Comparison of ENCODE assay signal across 8 mouse cellular contexts in the genomic region with DNA sequence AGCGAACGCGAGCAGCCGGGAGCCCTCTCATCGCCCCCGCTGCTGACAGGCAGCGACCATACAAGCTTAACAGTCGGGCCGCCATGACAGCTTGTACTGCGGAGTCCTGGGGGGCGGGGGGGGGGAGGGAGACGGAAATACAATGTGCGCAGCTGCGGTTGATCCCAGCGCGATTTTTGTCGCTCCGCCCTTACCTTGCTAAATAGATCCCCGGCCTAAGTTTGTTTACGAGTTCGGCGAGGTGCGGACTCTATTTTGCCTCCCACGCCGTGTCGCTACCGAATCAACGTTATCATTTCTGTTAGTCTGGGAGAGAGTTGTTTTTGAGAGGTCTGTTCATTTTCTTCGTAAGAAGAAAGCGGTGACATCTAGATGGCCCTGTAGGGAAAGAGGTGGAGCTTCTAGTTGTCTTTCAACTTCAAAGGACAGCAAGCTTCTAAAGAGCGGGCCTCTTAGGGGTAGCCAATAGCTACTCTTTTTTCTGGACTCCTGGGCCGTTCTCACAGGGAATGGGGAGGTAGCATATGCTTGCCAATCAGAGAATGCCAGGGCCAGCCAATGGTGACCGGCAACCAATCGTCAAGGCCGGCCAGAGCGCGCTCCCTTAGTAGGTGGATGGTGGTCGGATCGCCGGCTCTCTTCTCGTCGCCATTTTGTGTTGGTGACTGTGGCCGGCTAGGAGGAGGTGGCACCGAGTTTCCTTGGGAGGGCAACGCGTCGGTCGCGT. TPM values are rescaled to one million over a fixed set of nuclear protein-coding genes. Genes with fewer than 3 reads are reported as not detected.
A peak's percentile ranks its signal among the peaks of the same experiment; 100 is the strongest.
DNase-seq lines count a peak whose midpoint lies in the region; ATAC-seq lines count a peak whose summit lies in the region.

A gene (plus strand): TSS at position 328 of the 727 bp plus-strand sequence.
A gene (minus strand): TSS at position 444 of the 727 bp plus-strand sequence.

- no peaks in the 10 kb centered on the region for H3K9me3 ChIP-seq in embryonic facial prominence, embryonic 12.5 days
- H3K9me3 ChIP-seq in limb, embryonic 11.5 days (ENCODE audit: control insufficient read depth, low read length): no peaks in the 10 kb centered on the region
- H3K9me3 ChIP-seq in midbrain, embryonic 14.5 days (ENCODE audit: control insufficient read depth, low read length): no peaks in the 10 kb centered on the region

- H3K27me3 ChIP-seq in embryonic facial prominence, embryonic 12.5 days: no peaks in the 10 kb centered on the region
- H3K27me3 ChIP-seq in limb, embryonic 11.5 days (ENCODE audit: control insufficient read depth, insufficient read depth, low read length): no peaks in the 10 kb centered on the region
- H3K27me3 ChIP-seq in midbrain, embryonic 14.5 days (ENCODE audit: control insufficient read depth, insufficient read depth, low read length): no peaks in the 10 kb centered on the region

- no peaks in the 10 kb centered on the region for H3K4me1 ChIP-seq in embryonic facial prominence, embryonic 12.5 days
- 0 out of 2 replicates have a peak, but pooled peaks cover 3% of the 10 kb centered on the region for H3K4me1 ChIP-seq in limb, embryonic 11.5 days (ENCODE audit: control insufficient read depth, insufficient read depth, low read length)
- H3K4me1 ChIP-seq in midbrain, embryonic 14.5 days (ENCODE audit: control insufficient read depth, insufficient read depth, low read length): peaks cover 14% of the 10 kb centered on the region

- DNase-seq in urinary bladder, adult 18-20 months (ENCODE audit: low spot score in 2 of 2): peak; percentile 51 to 72
- DNase-seq in urinary bladder, postnatal 10 days (ENCODE audit: low spot score): no peak
- peak; percentile 99 for DNase-seq in heart, adult 11 months
- DNase-seq in kidney, adult 18-20 months: peak; percentile 84
- DNase-seq in limb, embryonic 11.5 days (ENCODE audit: low spot score): peak; percentile 79
- peak; percentile 84 for DNase-seq in midbrain, embryonic 14.5 days
- peak; percentile 58 to 71 for DNase-seq in spleen, adult 18-20 months

- peak within 1 kb of the TSS; percentile 54 for H3K4me2 ChIP-seq in embryonic facial prominence, embryonic 12.5 days (replicated peaks)
- H3K4me2 ChIP-seq in limb, embryonic 11.5 days (ENCODE audit: low read depth, severe bottlenecking): peak within 1 kb of the TSS; percentile 57
- peak within 1 kb of the TSS; percentile 61 for H3K4me2 ChIP-seq in midbrain, embryonic 14.5 days (ENCODE audit: low read length)

- peak; percentile 99 for ATAC-seq in embryonic facial prominence, embryonic 12.5 days (ENCODE audit: insufficient number of reproducible peaks, insufficient read depth, low FRiP score, low TSS enrichment)
- peak; percentile 96 for ATAC-seq in limb, embryonic 11.5 days (ENCODE audit: insufficient number of reproducible peaks, low FRiP score, low TSS enrichment, low read depth)
- ATAC-seq in midbrain, embryonic 14.5 days (ENCODE audit: low FRiP score, low TSS enrichment): peak; percentile 96

- 0 out of 2 replicates have a peak, but pooled peaks cover 10% of the 10 kb centered on the region for H3K36me3 ChIP-seq in embryonic facial prominence, embryonic 12.5 days
- H3K36me3 ChIP-seq in limb, embryonic 11.5 days (ENCODE audit: control insufficient read depth, insufficient read depth, low read length): no peaks in the 10 kb centered on the region
- H3K36me3 ChIP-seq in midbrain, embryonic 14.5 days (ENCODE audit: control insufficient read depth, insufficient read depth, low read length): 0 out of 2 replicates have a peak, but pooled peaks cover 10% of the 10 kb centered on the region

- peak within 1 kb of the TSS; percentile 62 for H3K9ac ChIP-seq in embryonic facial prominence, embryonic 12.5 days
- H3K9ac ChIP-seq in limb, embryonic 11.5 days (ENCODE audit: low read length): peak within 1 kb of the TSS; percentile 67
- peak within 1 kb of the TSS; percentile 58 for H3K9ac ChIP-seq in midbrain, embryonic 14.5 days (replicated peaks; ENCODE audit: low read length)

- WGBS in embryonic facial prominence, embryonic 12.5 days: 19% methylated on average over 49 of the region's 49 CpGs
- WGBS in limb, embryonic 11.5 days: 12% methylated on average over 47 of the region's 49 CpGs
- 23% methylated on average over 49 of the region's 49 CpGs for WGBS in midbrain, embryonic 14.5 days

- H3K4me3 ChIP-seq in embryonic facial prominence, embryonic 12.5 days: peak within 1 kb of the TSS; percentile 55
- H3K4me3 ChIP-seq in limb, embryonic 11.5 days (ENCODE audit: low read depth, low read length): peak within 1 kb of the TSS; percentile 53
- H3K4me3 ChIP-seq in midbrain, embryonic 14.5 days (replicated peaks; ENCODE audit: low read depth, low read length): peak within 1 kb of the TSS; percentile 55

- H3K27ac ChIP-seq in embryonic facial prominence, embryonic 12.5 days: peak within 1 kb of the TSS; percentile 87
- H3K27ac ChIP-seq in limb, embryonic 11.5 days (replicated peaks; ENCODE audit: low read depth, low read length): peak within 1 kb of the TSS; percentile 58; the same call in 1 of the 2 replicates
- H3K27ac ChIP-seq in midbrain, embryonic 14.5 days (replicated peaks; ENCODE audit: low read depth, low read length): peak within 1 kb of the TSS; percentile 86

RNA-seq across cellular contexts. Expression of the first gene that starts in this region (rescaled TPM):
- polyA plus RNA-seq in embryonic facial prominence, embryonic 12.5 days (2016; fragmentation: Nextera tagmentation; extraction: Ambion mirVana): 76.5 and 77.7 TPM in 2 replicates
- polyA plus RNA-seq in limb, embryonic 11.5 days (2014; fragmentation: Nextera tagmentation; extraction: Ambion mirVana): 80.1 and 82.6 TPM in 2 replicates
- 54.8 and 57.0 TPM in 2 replicates for polyA plus RNA-seq in midbrain, embryonic 14.5 days (2014; fragmentation: Nextera tagmentation; extraction: Ambion mirVana)

RNA-seq across cellular contexts. Expression of the second gene that starts in this region (rescaled TPM):
- polyA plus RNA-seq in embryonic facial prominence, embryonic 12.5 days (2016; fragmentation: Nextera tagmentation; extraction: Ambion mirVana): 207 and 208 TPM in 2 replicates
- polyA plus RNA-seq in limb, embryonic 11.5 days (2014; fragmentation: Nextera tagmentation; extraction: Ambion mirVana): 189 and 200 TPM in 2 replicates
- polyA plus RNA-seq in midbrain, embryonic 14.5 days (2014; fragmentation: Nextera tagmentation; extraction: Ambion mirVana): 223 and 258 TPM in 2 replicates
